Mouse (Mus musculus): Measurements from ENCODE around the gene 4930535I16Rik.
"Not testable (repeated sequence)": the region's sequence is repeated elsewhere in the genome, so short reads cannot be mapped to it uniquely, and the experiment has no call there.

Gene 4930535I16Rik

DNA sequence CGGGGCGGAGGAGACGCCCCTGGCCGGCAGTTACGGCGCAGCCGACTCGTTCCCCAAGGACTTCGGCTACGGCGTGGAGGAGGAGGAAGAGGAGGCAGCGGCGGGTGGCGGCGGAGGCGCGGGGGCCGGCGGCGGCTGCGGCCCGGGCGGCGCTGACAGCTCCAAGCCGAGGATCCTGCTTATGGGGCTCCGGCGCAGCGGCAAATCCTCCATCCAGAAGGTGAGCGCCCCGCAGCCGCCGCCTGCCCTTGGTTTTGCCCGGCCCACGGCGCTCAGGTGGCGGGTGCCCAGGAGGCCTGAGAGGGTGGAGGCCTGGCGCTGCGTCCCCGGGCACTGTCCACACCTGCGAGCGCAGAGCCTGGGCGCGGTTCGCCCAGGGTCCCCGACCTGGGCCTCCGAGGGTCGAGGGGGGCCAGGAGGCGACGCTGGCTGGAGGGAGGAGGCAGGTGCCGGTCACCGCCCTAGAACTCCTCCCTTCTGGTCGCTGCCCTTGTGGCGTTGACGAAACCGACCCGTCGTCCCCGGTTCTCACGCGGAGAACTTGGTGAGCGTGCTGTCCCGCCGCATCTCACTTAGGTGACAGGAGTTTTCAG is at the start of gene 4930535I16Rik:
Gene 4930535I16Rik, minus strand, starts transcription at position 475 of the 593 bp plus-strand sequence.
- DNase-seq (ENCODE audit: low read depth, low spot score), result no peak

DNA sequence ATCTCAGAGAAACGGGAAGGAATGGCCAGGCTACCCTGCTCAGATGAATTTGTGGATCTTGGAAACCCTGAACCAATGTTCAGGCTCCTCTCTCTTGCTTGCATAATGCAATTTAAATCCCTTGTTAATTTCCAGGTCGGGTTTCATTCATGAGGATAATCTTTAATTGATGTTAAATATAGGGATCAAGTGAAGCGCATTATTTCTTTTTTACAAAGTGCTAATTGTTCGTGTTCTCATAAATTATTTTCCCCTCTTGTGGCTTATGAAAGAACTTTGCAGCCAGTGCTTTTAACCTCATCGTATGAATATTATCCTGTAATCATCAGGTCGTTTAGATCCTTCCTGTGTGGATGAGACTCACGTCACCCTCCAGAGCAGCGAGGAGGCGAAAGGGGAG is 44.9 kb upstream of the 4930535I16Rik start:
- no peak for DNase-seq (ENCODE audit: low read depth, low spot score)

DNA sequence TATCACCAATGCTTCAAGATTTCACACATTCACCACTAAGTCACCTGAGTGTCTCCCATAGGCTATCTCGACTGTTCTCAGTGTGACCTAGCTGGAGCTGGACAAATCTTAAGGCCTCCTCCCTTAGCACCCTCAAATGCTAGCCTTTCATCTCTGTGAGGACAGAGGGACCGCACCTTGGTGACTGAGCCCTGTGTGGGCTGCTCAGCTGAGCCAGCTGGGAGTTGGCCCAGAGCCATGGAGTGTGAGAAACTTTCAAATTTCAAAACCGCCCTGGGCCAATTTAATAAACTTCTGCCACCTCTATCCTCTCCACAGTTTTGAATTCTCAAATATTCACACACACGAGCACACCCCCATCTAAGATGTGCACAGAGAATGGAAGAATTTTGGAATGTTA is 43.1 kb upstream of the 4930535I16Rik start:
- DNase-seq (ENCODE audit: low read depth, low spot score), result no peak

DNA sequence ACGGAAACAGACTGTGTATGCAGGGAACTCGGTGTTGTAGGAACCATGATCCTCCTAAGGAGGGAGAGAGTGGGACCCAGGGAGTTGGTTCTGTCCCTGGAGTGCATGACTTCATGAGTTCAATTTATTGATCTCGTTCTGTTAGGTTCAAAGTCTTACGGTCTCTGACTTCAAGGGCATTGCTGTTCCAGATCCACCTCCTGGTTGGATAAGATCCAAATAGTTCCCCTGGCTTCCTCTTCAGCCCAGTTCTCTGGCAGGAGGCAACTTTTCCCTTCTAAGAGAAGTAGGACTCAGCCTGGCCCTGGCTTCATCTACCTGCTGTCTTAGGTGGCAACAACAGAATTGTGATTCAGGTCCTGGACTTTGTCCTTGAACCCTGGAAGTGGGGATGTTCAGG is 40.1 kb upstream of the 4930535I16Rik start:
- DNase-seq (ENCODE audit: low read depth, low spot score), result no peak

DNA sequence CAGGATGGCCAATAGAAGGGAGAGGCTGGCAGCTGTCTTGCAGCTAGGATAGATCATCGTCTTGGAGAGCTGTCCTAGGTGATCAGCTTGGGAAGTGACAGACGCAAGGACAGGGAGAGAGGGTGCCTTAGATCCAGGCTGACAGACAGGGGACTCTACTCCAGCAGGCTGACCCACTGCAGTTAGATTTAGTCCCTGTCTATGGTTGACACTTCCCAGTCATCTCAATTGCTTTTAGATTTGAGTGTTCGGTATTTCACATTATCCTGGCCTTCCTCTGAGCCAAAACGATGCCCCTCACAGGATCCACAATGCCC is 39.6 kb upstream of the 4930535I16Rik start:
- no peak for DNase-seq (ENCODE audit: low read depth, low spot score)

DNA sequence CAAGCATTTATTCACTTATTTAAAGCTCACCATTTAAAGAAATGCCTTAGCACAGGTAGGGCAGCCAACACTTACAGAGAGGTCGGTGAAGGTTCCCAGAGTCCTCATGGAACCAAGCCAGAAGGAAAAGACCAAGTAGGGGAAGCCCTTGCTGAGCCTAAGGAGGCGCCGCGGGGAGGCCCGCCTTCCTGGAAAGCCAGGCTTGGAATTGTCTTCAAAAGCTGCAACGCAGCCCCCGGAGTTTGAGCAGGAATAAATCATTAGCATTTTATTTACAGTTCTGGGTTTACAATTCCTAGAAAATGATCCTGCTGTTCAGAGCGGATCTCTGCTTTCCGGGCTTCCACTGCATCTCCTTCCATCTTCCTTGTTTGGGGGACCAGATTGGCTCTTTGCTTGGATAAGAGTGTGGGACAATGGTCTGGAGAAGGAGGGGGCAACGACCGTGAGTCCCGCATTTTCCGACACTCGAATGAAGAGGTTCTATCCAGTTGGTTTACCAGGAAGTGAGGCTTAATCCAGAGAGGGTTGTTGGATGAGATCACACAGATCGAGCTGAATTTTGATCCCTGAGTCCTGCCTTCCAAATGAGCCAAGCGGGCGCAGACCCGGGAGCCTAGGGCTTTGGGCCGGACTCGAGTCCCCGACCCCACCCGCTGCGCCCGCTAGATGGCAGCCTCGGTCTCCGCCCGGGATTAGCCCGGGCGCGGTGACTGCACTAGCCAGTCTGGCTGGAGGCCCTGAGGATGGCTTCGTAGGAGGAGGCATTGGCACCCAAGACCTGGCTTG is 39.1 kb upstream of the 4930535I16Rik start:
- DNase-seq (ENCODE audit: low read depth, low spot score), result peak; percentile 79

DNA sequence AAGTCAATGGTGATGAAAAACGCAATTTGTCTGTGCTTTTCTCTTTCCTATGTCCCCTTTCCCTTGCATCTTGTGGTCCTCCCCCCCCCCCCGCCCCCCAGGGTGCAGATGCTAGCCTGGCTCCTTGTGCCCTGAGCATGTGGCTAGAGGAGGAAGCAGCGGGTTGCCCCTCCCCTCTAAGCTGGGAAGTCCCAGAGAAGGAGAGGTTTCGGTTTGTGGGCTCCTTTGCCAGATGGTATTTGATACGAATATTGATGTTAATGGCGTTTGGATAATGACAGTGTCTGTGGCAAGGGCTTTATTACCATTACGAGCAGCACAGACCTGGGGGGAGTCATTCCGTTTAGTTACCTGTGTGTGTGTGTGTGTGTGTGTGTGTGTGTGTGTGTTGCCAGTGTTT is 34.2 kb upstream of the 4930535I16Rik start:
- DNase-seq (ENCODE audit: low read depth, low spot score), result no peak

DNA sequence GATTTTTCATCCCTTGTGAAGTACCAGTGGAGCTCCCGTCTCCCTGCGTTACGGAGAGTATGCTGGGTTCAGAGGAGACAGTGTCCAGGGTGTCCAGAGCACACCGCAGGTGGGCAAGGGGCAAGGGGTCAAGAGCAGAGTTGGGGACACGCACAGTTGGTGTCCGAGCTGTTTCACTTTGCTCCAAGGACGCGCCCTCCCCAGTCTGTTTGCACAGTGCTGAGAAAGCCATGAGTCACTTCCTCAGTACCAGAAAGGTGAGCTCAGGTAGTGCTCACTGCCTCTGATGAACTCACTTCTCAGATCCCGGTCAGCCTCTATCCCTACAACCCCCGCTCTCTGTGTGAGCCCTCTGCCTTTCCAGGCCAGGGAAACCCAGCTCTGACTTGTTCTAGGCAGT is 31.8 kb upstream of the 4930535I16Rik start:
- DNase-seq (ENCODE audit: low read depth, low spot score), result no peak

DNA sequence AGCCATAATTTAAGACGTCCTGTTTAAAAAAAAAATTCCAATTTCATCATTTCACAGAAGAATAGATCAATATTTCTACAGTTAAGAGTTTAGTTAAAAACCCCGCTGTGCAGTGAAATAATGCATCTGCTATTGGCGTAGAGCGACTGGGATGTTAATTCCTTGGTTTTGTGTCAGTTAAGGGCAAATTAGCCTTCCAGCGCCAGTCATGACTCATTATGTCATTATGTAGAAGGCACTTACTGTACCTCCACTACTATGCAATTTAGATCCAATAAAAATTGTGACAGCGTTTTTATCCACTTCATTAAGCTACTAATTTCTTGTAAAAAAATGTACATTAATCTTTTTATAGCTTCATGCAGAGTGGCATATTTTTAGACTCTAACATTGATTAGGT is 31.1 kb upstream of the 4930535I16Rik start:
- no peak for DNase-seq (ENCODE audit: low read depth, low spot score)

DNA sequence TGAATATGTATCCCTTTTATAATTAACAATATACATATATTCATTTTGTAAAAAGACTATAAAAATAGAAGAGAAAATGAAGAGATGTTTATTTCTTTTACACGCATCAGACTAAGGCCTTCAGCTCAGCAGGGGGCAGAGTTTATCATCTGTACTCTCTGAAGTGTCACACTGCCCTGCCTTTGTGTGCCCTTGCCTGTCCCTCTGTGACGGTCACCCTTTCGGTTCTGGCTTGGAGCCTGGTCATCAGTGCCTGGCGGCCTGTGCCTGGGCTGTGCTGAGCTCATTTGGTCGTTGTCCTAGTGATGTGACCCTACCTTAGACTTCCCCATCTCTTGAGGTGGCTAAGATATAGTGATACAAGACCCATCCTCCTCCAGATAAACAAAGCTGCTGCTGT is 29.3 kb upstream of the 4930535I16Rik start:
- DNase-seq (ENCODE audit: low read depth, low spot score), result no peak

DNA sequence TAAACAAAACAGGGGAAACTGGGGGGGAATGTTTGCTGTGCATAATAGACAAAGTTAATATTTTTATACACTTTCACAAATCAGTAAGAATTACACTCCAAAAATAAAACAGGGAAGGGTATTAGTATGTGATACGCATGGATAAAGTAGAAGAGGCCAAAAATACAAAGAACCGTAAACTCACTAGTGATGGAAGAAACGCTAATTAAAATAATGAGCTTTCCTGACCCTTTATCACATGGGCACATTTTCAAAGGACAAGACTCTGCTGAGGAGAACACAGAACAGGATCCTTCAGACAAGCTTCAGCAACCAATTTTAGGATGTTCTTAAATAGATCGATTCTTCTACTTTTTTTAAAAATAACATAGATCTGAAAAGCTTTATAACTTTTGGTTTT is 28.9 kb upstream of the 4930535I16Rik start:
- no peak for DNase-seq (ENCODE audit: low read depth, low spot score)

DNA sequence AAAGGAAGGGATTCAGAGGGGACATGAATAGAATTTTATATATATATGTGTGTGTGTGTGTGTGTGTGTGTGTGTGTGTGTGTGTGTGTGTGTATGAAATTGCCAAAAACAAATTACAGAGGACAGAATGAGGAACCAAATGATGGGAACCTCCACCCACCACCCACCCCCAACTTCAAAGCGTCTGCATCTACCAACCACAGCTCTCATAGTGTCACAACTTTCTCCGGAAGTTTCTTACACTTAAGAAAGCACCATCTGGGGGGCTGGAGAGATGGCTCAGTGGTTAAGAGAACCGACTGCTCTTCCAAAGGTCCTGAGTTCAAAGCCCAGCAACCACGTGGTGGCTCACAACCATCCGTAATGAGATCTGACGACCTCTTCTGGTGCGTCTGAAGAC is 23.1 kb upstream of the 4930535I16Rik start:
- not testable (repeated sequence) for DNase-seq (ENCODE audit: low read depth, low spot score)

DNA sequence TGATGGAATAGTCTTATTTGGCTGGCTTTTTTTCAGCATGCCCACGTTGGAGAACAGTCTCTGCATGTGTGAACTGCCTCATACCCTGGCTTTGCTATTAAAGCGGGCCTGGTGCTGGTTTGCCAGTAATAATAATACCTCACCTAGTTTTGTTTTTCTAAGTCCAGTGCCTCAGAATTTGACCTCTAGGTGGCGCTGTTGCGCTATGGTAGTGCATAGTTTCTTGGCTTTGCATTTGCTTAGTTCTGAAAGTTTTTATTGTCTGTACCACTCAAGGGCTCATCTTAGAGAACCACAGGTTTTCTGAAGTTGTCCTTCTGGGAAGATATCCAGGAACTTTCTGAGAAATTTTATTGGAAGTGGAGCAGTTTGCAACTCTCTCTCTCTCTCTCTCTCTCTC is 22.0 kb upstream of the 4930535I16Rik start:
- DNase-seq (ENCODE audit: low read depth, low spot score), result peak; percentile 89

DNA sequence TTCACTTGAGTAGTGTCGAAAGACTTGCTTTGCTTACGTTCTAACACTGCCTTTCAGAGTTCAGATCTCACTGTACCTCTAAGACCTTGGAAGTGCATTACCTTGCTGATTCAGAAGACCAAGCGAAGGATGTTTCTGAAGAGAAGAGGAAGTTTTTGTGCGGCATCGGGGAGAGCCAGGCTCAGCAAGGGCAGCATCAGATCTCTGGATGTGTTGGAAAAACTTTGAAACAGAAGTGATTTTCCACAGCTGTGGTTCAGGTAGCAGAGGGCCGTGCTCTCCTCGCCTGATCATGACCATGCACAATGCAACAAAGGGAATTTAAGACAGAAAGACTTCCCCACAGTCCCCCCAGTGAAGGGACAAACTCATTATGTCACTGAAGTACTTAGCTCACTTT is 18.2 kb upstream of the 4930535I16Rik start:
- DNase-seq (ENCODE audit: low read depth, low spot score), result no peak

DNA sequence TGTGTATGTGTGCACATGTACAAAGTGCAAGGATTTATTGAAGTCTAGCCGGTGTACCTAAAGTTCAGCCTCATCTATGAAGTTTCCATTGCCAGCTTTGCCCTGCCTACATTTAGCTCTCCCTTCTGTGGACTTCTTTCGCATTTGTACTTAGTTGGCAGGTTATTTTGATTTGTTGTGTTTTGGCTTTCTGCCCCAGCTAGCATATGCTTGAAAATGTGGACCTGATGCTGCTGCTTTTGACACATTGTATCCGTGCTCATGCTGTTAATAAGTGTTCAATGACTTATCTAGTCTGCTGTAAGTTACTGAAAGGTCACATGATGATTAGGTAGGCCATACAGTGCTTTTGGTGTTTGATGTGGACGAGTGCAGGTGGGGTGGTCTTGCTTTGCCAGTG is 16.5 kb upstream of the 4930535I16Rik start:
- no peak for DNase-seq (ENCODE audit: low read depth, low spot score)

DNA sequence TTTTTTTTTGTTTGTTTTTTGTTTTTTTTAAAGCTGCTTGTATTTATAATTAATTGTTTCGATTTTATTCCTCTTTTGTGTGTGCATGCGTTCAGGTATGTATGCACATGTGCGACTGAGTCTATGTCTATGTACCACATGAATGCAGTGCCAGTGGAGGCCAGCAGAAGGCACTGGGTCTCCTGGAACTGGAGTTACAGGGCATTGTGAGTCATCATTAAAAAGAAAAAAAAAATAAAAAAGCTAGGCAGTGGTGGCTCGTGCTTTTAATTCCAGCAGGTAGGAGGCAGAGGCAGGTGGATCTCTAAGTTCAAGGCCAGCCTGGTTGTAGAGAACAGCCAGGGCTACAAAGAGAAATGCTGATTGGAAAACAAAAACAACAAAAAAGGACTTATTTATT is 12.2 kb upstream of the 4930535I16Rik start:
- no peak for DNase-seq (ENCODE audit: low read depth, low spot score)

DNA sequence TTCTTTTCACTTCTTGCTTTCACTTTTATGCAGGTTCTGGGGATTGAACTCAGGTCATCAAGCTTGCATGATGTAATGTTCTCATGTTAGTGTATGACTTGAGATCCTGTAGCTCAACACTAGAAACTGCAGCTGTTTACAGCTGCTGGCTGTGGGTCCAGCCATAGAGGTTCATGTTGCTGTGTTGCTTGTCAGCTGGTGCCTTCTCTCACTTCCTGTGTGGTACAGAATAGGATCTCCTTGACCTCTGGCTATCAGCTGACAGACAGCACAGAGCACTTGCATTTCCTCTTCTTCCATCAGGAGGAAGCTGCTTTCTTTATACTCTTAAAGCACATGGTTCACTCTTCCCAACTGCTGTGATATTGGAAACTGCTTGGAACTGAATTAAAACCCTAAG is 10.1 kb upstream of the 4930535I16Rik start:
- DNase-seq (ENCODE audit: low read depth, low spot score), result no peak

DNA sequence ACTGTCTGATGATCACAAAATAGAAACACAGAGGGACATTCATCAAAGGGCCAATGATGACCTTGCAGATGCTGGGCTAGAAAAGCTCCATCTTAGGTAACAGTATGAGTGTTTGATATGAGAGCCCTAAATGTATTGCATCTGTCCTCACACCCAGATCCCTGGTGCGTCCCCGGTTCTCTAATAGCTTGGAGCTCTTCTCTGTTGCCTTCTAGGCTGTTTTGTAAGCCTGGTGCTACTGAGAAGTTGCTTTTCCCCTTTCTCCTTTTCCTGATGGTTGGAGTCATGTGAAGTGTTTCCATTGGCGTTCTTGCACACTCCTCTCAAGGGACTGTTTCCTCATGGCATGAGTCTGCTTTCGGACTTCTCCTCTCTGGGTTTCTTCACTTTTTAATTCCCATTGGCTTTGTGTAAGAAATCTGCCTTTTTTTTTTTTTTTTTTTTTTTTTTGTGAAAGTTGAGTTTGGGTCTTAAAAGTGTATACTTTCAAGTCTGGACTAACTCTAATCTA is 3.3 kb upstream of the 4930535I16Rik start:
- DNase-seq (ENCODE audit: low read depth, low spot score), result no peak

DNA sequence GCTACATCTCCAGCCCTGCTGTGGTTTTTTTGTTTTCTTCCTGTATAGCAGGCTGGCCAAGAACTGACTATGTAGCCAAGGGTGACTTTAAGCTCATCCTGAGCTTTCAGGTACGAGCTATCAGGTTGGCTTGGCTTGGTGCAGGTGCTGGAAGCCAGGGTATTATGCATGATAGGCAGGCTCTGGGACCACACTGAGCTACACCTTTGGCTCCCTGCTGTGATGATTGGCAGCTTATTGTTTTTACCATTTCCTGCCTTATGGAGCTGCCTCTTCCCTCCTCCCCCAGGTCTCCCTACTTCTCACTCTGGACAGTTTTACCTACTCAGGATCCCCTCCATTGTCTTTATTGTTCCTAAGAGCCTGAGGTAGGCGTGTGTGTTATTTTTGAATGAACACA is 1.0 kb upstream of the 4930535I16Rik start:
- no peak for DNase-seq (ENCODE audit: low read depth, low spot score)

DNA sequence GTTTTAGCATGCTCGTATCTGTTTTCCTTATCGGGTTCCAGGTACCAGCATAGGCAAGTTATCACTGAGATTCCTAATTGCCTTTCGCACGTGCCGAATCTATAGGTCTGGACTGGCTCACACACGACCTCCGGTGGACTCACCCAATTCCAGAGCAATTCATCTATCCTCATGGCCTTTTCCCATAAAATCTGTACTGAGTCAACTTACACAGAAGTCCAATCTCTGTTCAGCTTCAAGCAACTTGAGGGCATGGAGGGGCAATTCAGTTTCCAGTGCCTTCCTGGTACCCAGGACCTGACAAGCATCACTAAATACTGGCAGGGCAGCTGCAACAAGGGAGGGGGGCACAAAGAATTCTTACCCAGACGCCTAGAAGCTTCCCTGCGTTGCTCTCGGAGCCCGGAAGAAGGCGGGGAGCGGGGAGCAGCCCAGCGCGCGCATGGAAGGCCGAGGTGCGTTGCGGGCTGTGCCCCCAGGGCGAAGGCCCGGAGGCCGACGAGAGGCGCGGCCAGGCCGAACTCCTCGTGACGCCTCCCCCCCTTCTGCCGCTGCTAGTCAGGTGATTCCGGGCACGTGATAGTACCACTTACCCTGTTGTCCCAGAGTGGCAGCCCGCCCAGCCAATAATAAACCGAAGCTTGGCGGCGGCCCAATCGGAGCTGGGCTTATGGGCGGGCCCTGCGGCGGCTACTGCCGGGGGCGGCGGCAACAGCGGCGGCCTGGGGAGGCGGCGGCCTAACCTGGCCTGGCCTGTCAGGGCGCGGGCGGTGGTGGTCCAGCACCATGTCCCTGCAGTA is 874 bp downstream of the 4930535I16Rik start, which contains the start of gene Rragc:
Gene Rragc, plus strand, starts transcription at position 699 of the 800 bp plus-strand sequence.
- DNase-seq (ENCODE audit: low read depth, low spot score), result peak; percentile 94

DNA sequence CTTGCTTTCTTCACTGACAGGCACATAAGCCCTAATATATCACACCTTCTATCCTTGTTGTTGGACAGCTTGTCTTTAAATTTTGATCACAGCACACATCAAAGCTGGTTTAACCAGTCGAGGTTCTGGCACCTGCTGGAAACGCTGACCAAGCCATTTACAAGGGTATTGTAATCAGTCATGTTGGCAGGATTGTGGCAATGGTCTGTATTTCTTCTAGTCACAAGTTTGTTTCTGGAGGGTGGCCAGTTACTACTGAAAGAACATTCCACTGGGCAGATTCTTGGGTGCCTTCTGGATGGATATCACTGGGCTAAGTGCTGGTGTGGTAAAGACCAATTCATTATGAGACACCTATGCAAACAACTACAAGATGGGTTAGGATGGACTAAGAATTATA is 5.4 kb downstream of the 4930535I16Rik start:
- no peak for DNase-seq (ENCODE audit: low read depth, low spot score)

DNA sequence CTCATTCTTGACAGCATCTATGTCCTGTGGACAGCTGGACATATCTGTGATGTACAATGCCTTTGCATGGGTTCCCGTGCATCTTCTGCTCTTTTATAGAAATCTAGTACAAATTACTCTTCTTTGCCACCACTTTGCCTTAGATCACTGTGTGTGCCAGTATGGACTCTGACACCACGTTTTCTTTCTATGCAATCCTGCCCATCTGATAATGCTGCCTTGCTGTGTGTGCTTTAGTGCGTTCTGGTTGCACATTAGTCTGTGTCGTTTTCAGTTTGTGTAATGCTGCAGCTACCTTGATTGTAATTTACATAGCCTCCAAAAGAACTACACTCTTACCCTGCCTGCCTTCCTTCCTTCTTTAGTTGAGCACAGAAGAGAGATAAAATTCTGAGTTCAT is 6.3 kb downstream of the 4930535I16Rik start:
- no peak for DNase-seq (ENCODE audit: low read depth, low spot score)

Measured in forelimb bud, embryonic 11.5 days (tissue).